Mouse (Mus musculus) intestine, embryonic 14.5 days (tissue): ENCODE measurements around the gene Camkmt. TPM values are rescaled to one million over a fixed set of nuclear protein-coding genes. Genes with fewer than 3 reads are reported as not detected.

Experiments
- ATAC-seq: fragments of 200-750 bp; cut with Nextera tagmentation; replicated peaks from 2 replicates; pipeline ENCODE4 v1.8.0; 2017; ENCODE audit warnings: low read depth, moderate number of reproducible peaks, moderate TSS enrichment, moderate library complexity; ENCODE audit not compliant: low FRiP score, low TSS enrichment
- DNase-seq: peaks from one replicate; pipeline ENCODE4 v3.0.0-alpha.2; 2018; ENCODE audit warnings: low spot score
- H3K27ac ChIP-seq: fragments of 300-500 bp; sonication (generic); 2 replicates; pipeline ENCODE4 v1.5.1; 2014; ENCODE audit warnings: low read depth, mild to moderate bottlenecking, control low read depth
- H3K27me3 ChIP-seq: fragments of 300-500 bp; sonication (generic); replicated peaks from 2 replicates; pipeline ENCODE4 v1.6.1; 2014; ENCODE audit warnings: low read length, control low read depth; ENCODE audit not compliant: control insufficient read depth, insufficient read depth
- H3K36me3 ChIP-seq: fragments of 300-500 bp; sonication (generic); 2 replicates; pipeline ENCODE4 v1.6.1; 2014; ENCODE audit warnings: low read length, control low read depth; ENCODE audit not compliant: control insufficient read depth, insufficient read depth
- H3K4me1 ChIP-seq: fragments of 300-500 bp; sonication (generic); replicated peaks from 2 replicates; pipeline ENCODE4 v1.6.1; 2014; ENCODE audit warnings: low read length, control low read depth, mixed read lengths; ENCODE audit not compliant: control insufficient read depth, insufficient read depth
- H3K4me2 ChIP-seq: fragments of 300-500 bp; sonication (generic); 2 replicates; pipeline ENCODE4 v1.6.1; 2014; ENCODE audit warnings: low read length
- H3K4me3 ChIP-seq: fragments of 300-500 bp; sonication (generic); 2 replicates; pipeline ENCODE4 v1.5.1; 2014; ENCODE audit warnings: low read depth, low read length, control low read depth, mixed read lengths
- H3K9ac ChIP-seq: fragments of 300-500 bp; sonication (generic); 2 replicates; pipeline ENCODE4 v1.6.1; 2014; ENCODE audit warnings: mild to moderate bottlenecking, low read length
- H3K9me3 ChIP-seq: fragments of 300-500 bp; sonication (generic); 2 replicates; pipeline ENCODE4 v1.6.1; 2016; ENCODE audit warnings: low read length, control low read depth; ENCODE audit not compliant: control insufficient read depth
- WGBS: fragments of 180-500 bp; shearing (Covaris S2); extraction: QIAGEN DNeasy Blood & Tissue Kit; methylation state at CpG from one replicate; pipeline ENCODE4 v1.1.7; 2014; 5-methylcytosine and 5-hydroxymethylcytosine counted together
- polyA plus RNA-seq: library from polyadenylated mRNA; unstranded; fragments of >200 nt; fragmentation: Nextera tagmentation; extraction: Ambion mirVana; gene quantifications from 2 replicates; pipeline ENCODE4 v1.2.1, GENCODE M21; 2014

The Camkmt gene
- polyA plus RNA-seq, 1 experiment from 2014 or later = 14.6 TPM

- no peaks in the 10 kb centered on the region for H3K27me3 ChIP-seq
- no peak for ATAC-seq
- H3K9me3 ChIP-seq = no peaks in the 10 kb centered on the region
- WGBS = 42% methylated on average over 10 of the region's 10 CpGs
- H3K36me3 ChIP-seq = no peaks in the 10 kb centered on the region
- no peak overlapping the region for H3K27ac ChIP-seq
- H3K4me3 ChIP-seq = no peak overlapping the region
- no peak overlapping the region for H3K9ac ChIP-seq
- no peak overlapping the region for H3K4me2 ChIP-seq
- H3K4me1 ChIP-seq = peaks cover 6% of the 10 kb centered on the region; the same call in 1 of the 2 replicates
- no peak for DNase-seq
Measured at GRCm38 (mm10) chr17:85375523-85375922, 285.2 kb downstream of the Camkmt start.

- Histone ChIP-seq H3K27me3 (no peaks in the 10 kb centered on the region), H3K4me1 (peaks cover 6% of the 10 kb centered on the region; the same call in 1 of the 2 replicates), H3K4me2 (no peak overlapping the region), H3K4me3 (no peak overlapping the region), H3K27ac (no peak overlapping the region), H3K9ac (no peak overlapping the region), H3K36me3 (no peaks in the 10 kb centered on the region), H3K9me3 (no peaks in the 10 kb centered on the region)
- DNase-seq = no peak
- 63% methylated on average over 8 of the region's 8 CpGs for WGBS
- no peak for ATAC-seq
Measured at GRCm38 (mm10) chr17:85377496-85377895, 287.1 kb downstream of the Camkmt start.

GRCm38 (mm10) chr17:85379101-85379500 lies 288.7 kb downstream of the Camkmt start:
- DNase-seq (no peak), ATAC-seq (no peak)
- Histone ChIP-seq H3K4me1 (peaks cover 6% of the 10 kb centered on the region; the same call in 1 of the 2 replicates), H3K27me3 (no peaks in the 10 kb centered on the region), H3K9me3 (no peaks in the 10 kb centered on the region), H3K27ac (no peak overlapping the region), H3K4me2 (no peak overlapping the region), H3K9ac (no peak overlapping the region), H3K4me3 (no peak overlapping the region), H3K36me3 (no peaks in the 10 kb centered on the region)
- 83% methylated on average over 7 of the region's 7 CpGs for WGBS

GRCm38 (mm10) chr17:85381578-85382223 lies 291.3 kb downstream of the Camkmt start:
- Histone ChIP-seq H3K4me1 (no peaks in the 10 kb centered on the region), H3K27me3 (no peaks in the 10 kb centered on the region), H3K9ac (no peak overlapping the region), H3K27ac (no peak overlapping the region), H3K36me3 (no peaks in the 10 kb centered on the region), H3K4me3 (no peak overlapping the region), H3K4me2 (no peak overlapping the region), H3K9me3 (no peaks in the 10 kb centered on the region)
- DNase-seq = no peak
- 84% methylated on average over 8 of the region's 8 CpGs for WGBS
- ATAC-seq = no peak

GRCm38 (mm10) chr17:85382344-85382743 lies 292.0 kb downstream of the Camkmt start:
- 64% methylated on average over 4 of the region's 4 CpGs for WGBS
- Histone ChIP-seq H3K27ac (no peak overlapping the region), H3K9ac (no peak overlapping the region), H3K9me3 (no peaks in the 10 kb centered on the region), H3K27me3 (no peaks in the 10 kb centered on the region), H3K4me2 (no peak overlapping the region), H3K4me3 (no peak overlapping the region), H3K36me3 (no peaks in the 10 kb centered on the region), H3K4me1 (no peaks in the 10 kb centered on the region)
- DNase-seq (no peak), ATAC-seq (no peak)

GRCm38 (mm10) chr17:85382906-85383305 lies 292.6 kb downstream of the Camkmt start:
- no peak overlapping the region for H3K4me2 ChIP-seq
- no peaks in the 10 kb centered on the region for H3K27me3 ChIP-seq
- H3K27ac ChIP-seq = no peak overlapping the region
- no peak overlapping the region for H3K4me3 ChIP-seq
- H3K36me3 ChIP-seq = no peaks in the 10 kb centered on the region
- no peak overlapping the region for H3K9ac ChIP-seq
- no peaks in the 10 kb centered on the region for H3K4me1 ChIP-seq
- ATAC-seq (no peak), DNase-seq (no peak)
- H3K9me3 ChIP-seq = no peaks in the 10 kb centered on the region
- 83% methylated on average over 6 of the region's 6 CpGs for WGBS

GRCm38 (mm10) chr17:85393091-85393890 lies 302.9 kb downstream of the Camkmt start:
- 89% methylated on average over 16 of the region's 16 CpGs for WGBS
- Histone ChIP-seq H3K27ac (no peak overlapping the region), H3K9me3 (no peaks in the 10 kb centered on the region), H3K4me1 (no peaks in the 10 kb centered on the region), H3K27me3 (no peaks in the 10 kb centered on the region), H3K4me3 (no peak overlapping the region), H3K36me3 (no peaks in the 10 kb centered on the region), H3K4me2 (no peak overlapping the region), H3K9ac (no peak overlapping the region)
- no peak for ATAC-seq
- DNase-seq = no peak

- DNase-seq = no peak
- no peak for ATAC-seq
- Histone ChIP-seq H3K9me3 (no peaks in the 10 kb centered on the region), H3K36me3 (no peaks in the 10 kb centered on the region), H3K4me2 (no peak overlapping the region), H3K27ac (no peak overlapping the region), H3K9ac (no peak overlapping the region), H3K4me1 (no peaks in the 10 kb centered on the region), H3K4me3 (no peak overlapping the region), H3K27me3 (no peaks in the 10 kb centered on the region)
- 80% methylated on average over 7 of the region's 7 CpGs for WGBS
Measured at GRCm38 (mm10) chr17:85393891-85394321, 303.6 kb downstream of the Camkmt start.
